Mouse (Mus musculus): ENCODE measurements around the gene Chchd6. TPM values are rescaled to one million over a fixed set of nuclear protein-coding genes. Genes with fewer than 3 reads are reported as not detected.

Gene Chchd6
- polyA plus RNA-seq, 1 experiment from 2014 or later, result 115 TPM

DNA sequence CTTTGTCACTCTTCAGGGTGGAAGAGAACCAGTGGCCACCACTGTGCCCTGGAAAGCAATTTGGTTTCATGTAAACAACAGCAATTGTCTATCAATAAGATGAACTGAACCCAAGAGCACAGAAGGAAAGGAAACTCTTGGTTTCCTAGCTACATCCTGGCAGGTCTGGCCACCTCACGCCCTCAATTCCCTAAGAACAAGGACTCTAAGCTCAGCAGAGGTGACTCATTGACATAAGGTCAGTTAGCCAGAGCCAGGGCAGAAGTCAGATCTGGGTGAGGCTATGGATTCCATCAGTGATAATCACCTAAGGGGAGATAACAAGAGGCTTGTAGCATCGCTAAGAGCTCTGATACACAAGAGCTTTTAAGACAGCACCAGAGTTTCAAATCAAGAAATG is 137.9 kb downstream of the Chchd6 start:
- H3K4me2 ChIP-seq, result no peak overlapping the region
- H3K9me3 ChIP-seq, result no peaks in the 10 kb centered on the region
- 95% methylated on average over 2 of the region's 2 CpGs for WGBS
- no peak overlapping the region for H3K27ac ChIP-seq (replicated peaks)
- H3K4me1 ChIP-seq (replicated peaks), result peaks cover 25% of the 10 kb centered on the region
- no peak for ATAC-seq (ENCODE audit: low read depth)
- no peaks in the 10 kb centered on the region for H3K36me3 ChIP-seq
- H3K4me3 ChIP-seq, result no peak overlapping the region
- H3K27me3 ChIP-seq, result no peaks in the 10 kb centered on the region
- H3K9ac ChIP-seq, result no peak overlapping the region

GRCm38 (mm10) chr6:89456409-89456961 is 139.0 kb downstream of the Chchd6 start:
- H3K4me1 ChIP-seq (replicated peaks), result peaks cover 28% of the 10 kb centered on the region
- H3K4me2 ChIP-seq, result no peak overlapping the region
- no peak for ATAC-seq (ENCODE audit: low read depth)
- H3K27me3 ChIP-seq, result no peaks in the 10 kb centered on the region
- 63% methylated on average over 1 of the region's 1 CpGs for WGBS
- no peaks in the 10 kb centered on the region for H3K9me3 ChIP-seq
- no peak overlapping the region for H3K27ac ChIP-seq (replicated peaks)
- no peak overlapping the region for H3K9ac ChIP-seq
- no peaks in the 10 kb centered on the region for H3K36me3 ChIP-seq
- no peak overlapping the region for H3K4me3 ChIP-seq

DNA sequence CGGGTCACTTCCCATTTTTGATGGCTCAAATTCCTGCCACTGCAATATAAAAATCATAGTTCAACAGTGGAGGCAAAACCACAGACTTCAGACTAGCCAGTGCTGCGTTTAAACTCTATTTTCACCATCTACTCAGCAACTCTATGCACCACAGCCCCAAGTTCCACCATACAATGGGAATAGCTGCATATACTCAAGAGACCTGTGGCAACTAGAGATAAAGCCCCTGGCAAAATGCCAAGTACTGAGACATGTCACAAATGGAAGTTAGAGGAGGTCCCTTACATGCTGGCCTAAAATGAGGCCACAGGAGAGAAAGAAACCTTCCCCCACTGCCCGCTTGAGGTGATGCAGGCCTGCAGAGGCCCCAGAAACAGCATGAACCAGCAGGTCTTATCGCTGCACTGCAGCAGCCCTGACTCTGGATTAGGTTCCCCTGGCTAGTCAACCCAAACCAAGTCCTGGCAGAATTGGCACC is 139.9 kb downstream of the Chchd6 start:
- H3K27me3 ChIP-seq, result no peaks in the 10 kb centered on the region
- H3K9me3 ChIP-seq, result no peaks in the 10 kb centered on the region
- H3K9ac ChIP-seq, result no peak overlapping the region
- no peak overlapping the region for H3K27ac ChIP-seq (replicated peaks)
- H3K4me1 ChIP-seq (replicated peaks), result peaks cover 28% of the 10 kb centered on the region
- H3K36me3 ChIP-seq, result no peaks in the 10 kb centered on the region
- H3K4me3 ChIP-seq, result no peak overlapping the region
- no peak for ATAC-seq (ENCODE audit: low read depth)
- no peak overlapping the region for H3K4me2 ChIP-seq
- 84% methylated on average over 4 of the region's 4 CpGs for WGBS

- Histone ChIP-seq H3K9me3 (no peaks in the 10 kb centered on the region), H3K4me1 (replicated peaks) (peaks cover 28% of the 10 kb centered on the region), H3K4me2 (no peak overlapping the region), H3K36me3 (no peaks in the 10 kb centered on the region), H3K9ac (no peak overlapping the region), H3K4me3 (no peak overlapping the region), H3K27me3 (no peaks in the 10 kb centered on the region), H3K27ac (replicated peaks) (no peak overlapping the region)
- 91% methylated on average over 2 of the region's 2 CpGs for WGBS
- ATAC-seq (ENCODE audit: low read depth), result no peak
Measured at GRCm38 (mm10) chr6:89454437-89454836, 141.0 kb downstream of the Chchd6 start.

DNA sequence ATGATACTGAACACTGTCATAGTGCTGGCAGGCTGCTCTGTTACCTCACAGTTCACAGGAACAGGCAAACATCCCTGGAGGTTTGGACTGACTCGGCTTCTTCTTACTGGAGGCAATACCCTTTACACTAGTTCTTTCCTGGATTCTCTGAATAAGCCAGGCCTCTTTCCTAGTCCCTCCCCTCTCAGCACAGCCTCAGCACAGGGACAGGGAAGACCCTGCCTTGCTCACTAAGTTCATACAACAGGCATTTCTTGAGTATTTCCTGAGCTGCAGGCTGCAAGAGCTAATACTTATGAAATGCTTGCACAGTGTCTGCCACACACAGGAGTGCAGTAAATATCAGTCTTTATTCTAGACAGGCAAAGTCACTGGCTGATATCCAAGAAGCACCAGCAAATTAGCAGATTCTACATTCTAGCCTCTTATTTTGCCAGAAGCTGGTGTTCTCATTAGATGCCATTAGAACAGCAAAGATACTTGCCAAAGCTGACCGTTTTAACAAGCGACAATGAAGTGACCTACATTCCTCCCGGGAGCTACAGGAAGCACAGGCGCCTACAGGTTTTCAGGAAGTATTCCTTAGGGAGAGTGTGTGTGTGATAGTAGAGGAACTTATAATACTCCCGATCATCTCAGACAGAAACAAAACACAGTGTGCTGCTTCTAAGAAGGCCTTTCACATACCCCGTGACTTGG is 142.3 kb downstream of the Chchd6 start:
- WGBS, result 57% methylated on average over 7 of the region's 7 CpGs
- Histone ChIP-seq H3K27ac (replicated peaks) (no peak overlapping the region), H3K9ac (no peak overlapping the region), H3K4me1 (replicated peaks) (peaks cover 28% of the 10 kb centered on the region), H3K4me3 (no peak overlapping the region), H3K4me2 (no peak overlapping the region), H3K27me3 (no peaks in the 10 kb centered on the region), H3K9me3 (no peaks in the 10 kb centered on the region), H3K36me3 (no peaks in the 10 kb centered on the region)
- no peak for ATAC-seq (ENCODE audit: low read depth)

DNA sequence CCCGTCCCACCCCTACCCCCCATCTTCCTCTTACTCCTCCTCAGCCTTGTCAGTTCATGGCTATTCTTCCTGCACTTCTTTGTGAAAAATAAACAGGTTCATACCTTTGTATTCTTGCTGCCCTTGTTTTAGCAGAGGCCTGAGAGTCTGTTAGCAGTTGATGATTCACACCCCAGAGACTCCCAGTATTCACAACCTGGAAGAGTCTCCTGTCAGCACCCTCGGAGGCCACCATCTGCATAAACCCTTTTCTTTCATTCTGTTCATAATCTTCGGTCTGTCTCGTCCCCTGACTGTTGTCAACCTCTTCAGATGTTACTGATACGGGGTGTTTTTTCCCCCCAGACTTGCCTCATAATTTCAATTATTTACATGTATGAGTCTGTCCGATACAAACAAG is 143.1 kb downstream of the Chchd6 start:
- no peak overlapping the region for H3K27ac ChIP-seq (replicated peaks)
- no peak for ATAC-seq (ENCODE audit: low read depth)

GRCm38 (mm10) chr6:89448736-89449135 is 146.7 kb downstream of the Chchd6 start:
- H3K4me2 ChIP-seq, result no peak overlapping the region
- no peaks in the 10 kb centered on the region for H3K36me3 ChIP-seq
- no peak for ATAC-seq (ENCODE audit: low read depth)
- peaks cover 14% of the 10 kb centered on the region for H3K4me1 ChIP-seq (replicated peaks)
- H3K9ac ChIP-seq, result no peak overlapping the region
- H3K4me3 ChIP-seq, result no peak overlapping the region
- WGBS, result 74% methylated on average over 3 of the region's 3 CpGs
- H3K27ac ChIP-seq (replicated peaks), result no peak overlapping the region
- H3K9me3 ChIP-seq, result no peaks in the 10 kb centered on the region
- H3K27me3 ChIP-seq, result no peaks in the 10 kb centered on the region

More for the DNA sequence above, 143.1 kb downstream of the Chchd6 start:
- H3K27me3 ChIP-seq, result no peaks in the 10 kb centered on the region
- H3K36me3 ChIP-seq, result no peaks in the 10 kb centered on the region
- H3K4me3 ChIP-seq, result no peak overlapping the region
- peaks cover 28% of the 10 kb centered on the region for H3K4me1 ChIP-seq (replicated peaks)
- 80% methylated on average over 6 of the region's 6 CpGs for WGBS
- no peak overlapping the region for H3K4me2 ChIP-seq
- H3K9ac ChIP-seq, result no peak overlapping the region
- H3K9me3 ChIP-seq, result no peaks in the 10 kb centered on the region

DNA sequence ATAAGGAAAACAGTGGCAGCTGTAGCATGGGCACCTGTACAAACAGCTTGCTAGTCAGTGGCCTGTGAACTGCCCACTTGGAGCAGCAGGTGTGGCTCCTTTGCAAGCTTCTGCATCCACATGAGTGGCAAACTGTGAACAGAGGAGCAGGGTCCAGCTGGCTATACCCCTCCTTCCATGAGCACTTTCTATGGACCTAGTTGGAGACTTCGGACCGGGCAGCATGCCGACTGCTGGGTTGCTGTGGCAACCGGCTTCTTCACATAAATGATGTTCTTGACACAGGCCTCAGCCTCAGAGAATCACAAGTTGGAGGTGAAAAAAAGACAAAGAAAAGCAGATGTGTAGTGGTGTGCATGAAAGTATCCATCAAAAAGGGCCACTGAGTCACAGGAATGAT is 154.8 kb downstream of the Chchd6 start:
- ATAC-seq (ENCODE audit: low read depth), result no peak
- no peaks in the 10 kb centered on the region for H3K27me3 ChIP-seq
- H3K4me2 ChIP-seq, result no peak overlapping the region
- H3K4me1 ChIP-seq (replicated peaks), result peaks cover 8% of the 10 kb centered on the region
- H3K27ac ChIP-seq (replicated peaks), result no peak overlapping the region
- no peaks in the 10 kb centered on the region for H3K36me3 ChIP-seq
- H3K9me3 ChIP-seq, result no peaks in the 10 kb centered on the region
- H3K4me3 ChIP-seq, result no peak overlapping the region
- no peak overlapping the region for H3K9ac ChIP-seq
- WGBS, result 46% methylated on average over 4 of the region's 4 CpGs

DNA sequence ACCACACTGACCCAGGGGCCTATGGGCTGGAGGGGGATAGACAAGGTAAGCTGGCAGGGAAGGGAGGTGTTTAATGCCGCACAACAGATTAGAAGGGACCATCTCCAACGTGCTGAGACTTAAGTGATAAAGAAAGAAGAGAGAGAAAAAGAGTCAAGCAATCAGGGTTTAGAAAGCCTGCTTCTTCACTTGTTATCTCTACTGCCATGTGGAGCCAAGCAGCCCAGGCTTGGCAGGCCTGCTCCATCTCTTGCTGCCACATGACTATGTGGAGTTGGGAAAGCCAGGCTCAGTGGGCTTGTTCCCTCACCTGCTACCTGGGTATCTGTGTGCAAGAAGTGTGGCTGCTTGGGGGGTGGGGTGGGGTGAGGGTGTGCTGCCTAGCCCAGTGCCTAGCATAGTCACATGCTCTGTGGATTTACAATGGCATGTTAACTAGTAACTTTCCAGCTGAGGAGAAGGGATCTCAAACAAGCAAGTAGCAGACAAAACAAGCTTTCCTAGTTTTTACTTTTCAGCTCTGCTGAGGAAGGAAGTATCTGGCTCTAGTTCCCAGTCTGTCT is 163.5 kb downstream of the Chchd6 start:
- Histone ChIP-seq H3K27ac (replicated peaks) (no peak overlapping the region), H3K4me2 (no peak overlapping the region), H3K9me3 (no peaks in the 10 kb centered on the region), H3K9ac (no peak overlapping the region), H3K27me3 (no peaks in the 10 kb centered on the region), H3K36me3 (no peaks in the 10 kb centered on the region), H3K4me3 (no peak overlapping the region), H3K4me1 (replicated peaks) (no peaks in the 10 kb centered on the region)
- ATAC-seq (ENCODE audit: low read depth), result no peak
- WGBS, result 87% methylated on average over 2 of the region's 2 CpGs

GRCm38 (mm10) chr6:89430749-89431148 is 164.7 kb downstream of the Chchd6 start:
- Histone ChIP-seq H3K9ac (no peak overlapping the region), H3K36me3 (no peaks in the 10 kb centered on the region), H3K4me1 (replicated peaks) (no peaks in the 10 kb centered on the region), H3K4me3 (no peak overlapping the region), H3K27ac (replicated peaks) (no peak overlapping the region), H3K27me3 (no peaks in the 10 kb centered on the region), H3K9me3 (no peaks in the 10 kb centered on the region), H3K4me2 (no peak overlapping the region)
- ATAC-seq (ENCODE audit: low read depth), result no peak

- H3K36me3 ChIP-seq, result no peaks in the 10 kb centered on the region
- H3K9ac ChIP-seq, result no peak overlapping the region
- no peaks in the 10 kb centered on the region for H3K4me1 ChIP-seq (replicated peaks)
- 77% methylated on average over 2 of the region's 2 CpGs for WGBS
- no peaks in the 10 kb centered on the region for H3K27me3 ChIP-seq
- H3K4me3 ChIP-seq, result no peak overlapping the region
- no peak overlapping the region for H3K4me2 ChIP-seq
- no peak overlapping the region for H3K27ac ChIP-seq (replicated peaks)
- no peak for ATAC-seq (ENCODE audit: low read depth)
- H3K9me3 ChIP-seq, result no peaks in the 10 kb centered on the region
Measured at GRCm38 (mm10) chr6:89428661-89429375, 166.6 kb downstream of the Chchd6 start.

DNA sequence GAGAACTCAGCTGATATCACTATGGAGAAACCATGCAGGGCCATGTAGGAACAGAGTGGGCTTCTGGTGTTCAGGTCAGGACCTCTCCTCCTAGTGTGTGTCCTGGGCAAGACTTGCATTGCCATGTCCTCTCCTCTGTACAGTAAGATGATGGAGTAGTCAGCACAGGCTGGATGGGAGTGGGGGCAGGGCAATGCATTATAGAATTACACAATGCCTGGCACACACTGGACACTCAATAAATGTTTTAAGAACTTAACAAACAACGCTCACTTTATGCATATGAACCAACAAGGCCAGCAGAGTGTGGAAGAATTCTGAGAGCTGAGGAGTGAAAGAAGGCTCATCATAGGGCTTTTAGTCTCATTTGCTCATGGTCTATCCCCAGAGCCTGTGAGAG is 171.0 kb downstream of the Chchd6 start:
- no peak for ATAC-seq (ENCODE audit: low read depth)
- 97% methylated on average over 1 of the region's 1 CpGs for WGBS
- no peak overlapping the region for H3K9ac ChIP-seq
- no peak overlapping the region for H3K27ac ChIP-seq (replicated peaks)
- H3K36me3 ChIP-seq, result no peaks in the 10 kb centered on the region
- H3K27me3 ChIP-seq, result no peaks in the 10 kb centered on the region
- H3K4me1 ChIP-seq (replicated peaks), result 0 out of 2 replicates have a peak, but pooled peaks cover under 1% of the 10 kb centered on the region
- no peak overlapping the region for H3K4me2 ChIP-seq
- H3K4me3 ChIP-seq, result no peak overlapping the region
- H3K9me3 ChIP-seq, result no peaks in the 10 kb centered on the region

Data from neural tube, embryonic 13.5 days (tissue).